Mouse (Mus musculus) E14TG2a.4 (cell line): ENCODE results near the gene Crygb.

Experiments
- H3K27me3 ChIP-seq: 2 replicates; pipeline ENCODE4 v1.6.1; 2014; ENCODE audit warnings: low read length, control low read depth; ENCODE audit not compliant: insufficient read depth
- H3K36me3 ChIP-seq: 2 replicates; pipeline ENCODE4 v1.6.1; 2014; ENCODE audit warnings: low read length, control low read depth; ENCODE audit not compliant: insufficient read depth
- H3K4me1 ChIP-seq: replicated peaks from 2 replicates; pipeline ENCODE4 v1.6.1; 2014; ENCODE audit warnings: low read depth, low read length, control low read depth
- H3K4me3 ChIP-seq: replicated peaks from 2 replicates; pipeline ENCODE4 v1.5.1; 2014; ENCODE audit warnings: mild to moderate bottlenecking, low read length
- H3K9me3 ChIP-seq: 2 replicates; pipeline ENCODE4 v1.6.1; 2014; ENCODE audit warnings: low read length, control low read depth
- CTCF ChIP-seq: conservative IDR thresholded peaks from 2 replicates; pipeline ENCODE4 v1.5.1; 2014; ENCODE audit warnings: low read length
- NANOG ChIP-seq: IDR thresholded peaks from 2 replicates; pipeline ENCODE4 v1.6.1; 2014; ENCODE audit warnings: borderline replicate concordance, low read length, mixed read lengths
- POU5F1 ChIP-seq: IDR thresholded peaks from 2 replicates; pipeline ENCODE4 v1.6.1; 2014; ENCODE audit warnings: low read length, borderline replicate concordance

Gene Crygb

DNA sequence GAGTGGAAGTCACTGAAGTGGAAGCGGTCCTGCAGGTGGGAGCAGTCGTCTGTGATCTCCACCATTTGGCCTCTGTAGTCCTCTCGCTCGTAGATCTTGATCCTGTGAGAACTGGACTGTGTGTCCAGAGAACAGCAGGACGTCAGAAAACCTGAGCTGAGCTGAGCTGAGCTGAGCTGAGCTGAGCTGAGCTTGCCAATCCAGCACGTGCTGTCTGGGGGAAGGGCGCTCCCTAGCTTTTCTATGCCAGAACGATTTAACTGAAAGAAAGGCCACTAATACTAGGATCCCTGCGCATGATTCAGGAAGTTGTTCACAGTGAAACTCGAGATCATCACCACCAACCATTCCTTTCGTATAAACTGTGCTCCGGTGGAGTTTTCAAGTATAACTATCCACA, 33.3 kb downstream of the Crygb start:
- H3K36me3 ChIP-seq = no peaks in the 10 kb centered on the region
- TF ChIP-seq NANOG (no peak), CTCF (no peak), POU5F1 (no peak)
- no peak overlapping the region for H3K4me3 ChIP-seq
- peaks cover 12% of the 10 kb centered on the region for H3K27me3 ChIP-seq
- H3K9me3 ChIP-seq = no peaks in the 10 kb centered on the region
- peaks cover 29% of the 10 kb centered on the region for H3K4me1 ChIP-seq

DNA sequence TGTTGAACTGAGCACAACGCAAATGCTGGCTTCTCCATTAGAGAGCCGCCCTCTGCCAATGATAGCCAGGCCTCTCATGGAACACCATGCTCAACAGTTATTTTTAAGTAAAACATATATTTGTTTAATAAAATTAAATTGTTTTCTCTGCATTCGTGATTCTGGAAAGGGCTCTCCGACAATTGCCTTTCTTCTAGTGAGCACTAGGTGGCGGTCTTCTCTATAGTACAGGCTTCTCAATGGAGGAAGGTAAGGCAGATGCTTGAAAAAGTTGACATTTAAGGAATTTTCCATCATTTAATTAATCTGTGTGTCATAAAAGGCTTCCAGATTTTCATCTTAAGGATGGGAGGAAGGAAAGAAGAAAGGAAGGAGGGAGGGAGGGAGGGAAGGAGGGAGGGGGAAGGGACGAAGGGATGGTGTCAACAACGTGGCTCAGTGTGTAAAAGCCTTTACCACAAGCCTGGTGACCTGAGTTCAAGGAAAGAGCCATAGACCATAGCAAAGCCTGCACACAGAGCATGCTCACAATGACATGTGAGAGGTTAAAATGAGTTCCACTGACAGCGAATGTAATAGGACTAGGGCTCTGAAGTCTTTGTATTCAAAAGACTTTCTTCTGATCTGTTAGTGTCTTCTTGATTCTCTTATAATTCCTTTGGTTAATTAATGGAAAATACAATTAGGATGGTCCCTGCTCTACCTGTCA, 35.5 kb downstream of the Crygb start:
- TF ChIP-seq CTCF (peak; percentile 90), POU5F1 (no peak)
- no peak overlapping the region for H3K4me3 ChIP-seq
- peaks cover 15% of the 10 kb centered on the region for H3K4me1 ChIP-seq
- H3K36me3 ChIP-seq = no peaks in the 10 kb centered on the region
- H3K9me3 ChIP-seq = no peaks in the 10 kb centered on the region
- H3K27me3 ChIP-seq = peaks cover 12% of the 10 kb centered on the region

DNA sequence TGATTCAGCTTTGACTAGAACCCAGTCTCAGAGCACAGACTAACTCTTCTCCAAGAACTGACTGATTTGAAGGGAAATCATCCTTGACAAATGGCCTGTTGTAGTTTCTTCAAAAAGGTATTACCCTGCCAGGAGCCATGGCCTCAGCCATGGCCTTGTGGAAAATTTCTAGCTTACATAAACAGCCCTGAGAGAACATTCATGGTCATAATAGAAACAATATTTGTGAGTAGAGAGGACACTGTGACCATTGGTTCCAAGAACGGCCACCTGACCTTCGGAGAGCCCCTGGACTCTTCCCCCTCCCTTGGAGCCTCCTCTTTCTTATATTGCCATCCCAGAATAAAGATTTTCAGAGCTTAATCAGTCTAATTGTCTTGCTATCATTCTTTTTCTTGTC, 38.7 kb downstream of the Crygb start:
- H3K4me3 ChIP-seq = no peak overlapping the region
- H3K9me3 ChIP-seq = no peaks in the 10 kb centered on the region; the same call in 1 of the 2 replicates
- peaks cover 28% of the 10 kb centered on the region for H3K4me1 ChIP-seq
- no peak for TF ChIP-seq CTCF
- TF ChIP-seq POU5F1 = no peak
- TF ChIP-seq NANOG = no peak
- H3K27me3 ChIP-seq = no peaks in the 10 kb centered on the region; the same call in 1 of the 2 replicates
- H3K36me3 ChIP-seq = no peaks in the 10 kb centered on the region

DNA sequence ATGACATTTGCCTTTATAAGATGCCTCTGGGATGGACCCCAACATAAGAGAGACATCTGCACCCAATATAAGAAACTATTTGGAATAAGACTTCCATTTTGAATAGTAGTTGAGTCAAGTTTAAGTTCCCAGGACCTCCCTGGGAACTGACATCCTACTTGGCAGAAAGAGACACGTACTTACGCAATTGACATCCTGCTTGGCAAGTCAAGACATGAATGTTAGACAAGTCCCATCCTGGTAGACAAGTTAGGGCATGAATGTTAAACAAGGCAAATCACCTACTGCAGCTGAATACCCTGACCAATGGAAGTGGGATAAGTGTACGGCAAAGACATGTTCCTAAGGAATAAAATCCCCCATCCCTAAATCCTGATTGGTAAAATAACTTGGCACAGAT, 40.3 kb downstream of the Crygb start:
- Histone ChIP-seq H3K36me3 (no peaks in the 10 kb centered on the region), H3K4me3 (no peak overlapping the region), H3K4me1 (peaks cover 40% of the 10 kb centered on the region), H3K9me3 (peaks cover 5% of the 10 kb centered on the region; the same call in 1 of the 2 replicates), H3K27me3 (no peaks in the 10 kb centered on the region)
- no peak for TF ChIP-seq NANOG
- no peak for TF ChIP-seq CTCF
- TF ChIP-seq POU5F1 = no peak

GRCm38 (mm10) chr1:65040806-65041205, 41.3 kb downstream of the Crygb start:
- H3K4me1 ChIP-seq = peaks cover 40% of the 10 kb centered on the region
- H3K27me3 ChIP-seq = no peaks in the 10 kb centered on the region
- H3K36me3 ChIP-seq = no peaks in the 10 kb centered on the region
- no peak overlapping the region for H3K4me3 ChIP-seq
- TF ChIP-seq CTCF (no peak), POU5F1 (peak; percentile 85), NANOG (peak; percentile 59; the same call in 1 of the 2 replicates)
- peaks cover 5% of the 10 kb centered on the region; the same call in 1 of the 2 replicates for H3K9me3 ChIP-seq

DNA sequence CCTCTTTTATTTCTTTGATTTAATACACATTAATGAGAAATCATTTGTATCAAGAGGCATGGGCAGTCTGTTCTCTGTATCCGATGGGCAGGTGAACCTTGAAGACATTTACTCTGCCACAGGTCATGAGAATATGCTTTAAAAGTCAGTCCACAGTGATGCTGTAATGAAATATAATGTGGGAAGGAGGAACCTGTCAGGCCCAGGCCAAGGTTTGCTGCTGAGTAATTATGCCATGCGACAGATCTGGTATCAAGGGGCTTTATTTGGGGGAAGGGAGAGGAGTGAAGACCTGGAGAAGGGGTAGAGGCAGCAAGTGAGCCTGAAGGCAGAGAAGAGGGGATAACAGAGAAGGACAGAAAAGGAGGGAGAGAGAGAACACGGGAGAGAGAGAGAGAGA, 42.4 kb downstream of the Crygb start:
- TF ChIP-seq NANOG (no peak), CTCF (no peak), POU5F1 (no peak)
- H3K4me1 ChIP-seq = peaks cover 40% of the 10 kb centered on the region
- no peak overlapping the region for H3K4me3 ChIP-seq
- peaks cover 5% of the 10 kb centered on the region; the same call in 1 of the 2 replicates for H3K9me3 ChIP-seq
- no peaks in the 10 kb centered on the region for H3K36me3 ChIP-seq
- H3K27me3 ChIP-seq = no peaks in the 10 kb centered on the region

GRCm38 (mm10) chr1:65037542-65037941, 44.5 kb downstream of the Crygb start:
- no peaks in the 10 kb centered on the region for H3K36me3 ChIP-seq
- no peak overlapping the region for H3K4me3 ChIP-seq
- H3K9me3 ChIP-seq = peaks cover 5% of the 10 kb centered on the region; the same call in 1 of the 2 replicates
- TF ChIP-seq NANOG (peak; percentile 82), CTCF (no peak), POU5F1 (no peak)
- no peaks in the 10 kb centered on the region for H3K27me3 ChIP-seq
- peaks cover 40% of the 10 kb centered on the region for H3K4me1 ChIP-seq

DNA sequence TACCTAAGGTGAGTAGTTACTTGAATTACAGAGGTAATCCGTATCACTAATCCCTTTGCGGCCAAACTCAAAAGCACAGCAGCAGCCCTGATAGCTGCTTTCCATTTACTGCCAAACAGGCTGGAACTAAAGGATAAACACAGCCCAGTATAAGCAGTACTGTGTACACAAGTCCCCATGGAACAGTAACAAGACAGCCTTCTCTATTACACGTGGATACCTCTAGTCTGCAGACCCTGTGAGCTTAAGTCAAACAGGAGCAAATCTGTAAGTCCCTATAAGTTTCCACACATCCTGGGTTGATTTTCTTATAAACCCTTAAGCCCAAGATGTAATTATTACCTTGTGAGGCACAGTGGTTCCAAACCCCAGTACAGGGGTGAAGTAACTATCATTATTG, 46.6 kb downstream of the Crygb start:
- peaks cover 31% of the 10 kb centered on the region for H3K4me1 ChIP-seq
- peaks cover 5% of the 10 kb centered on the region; the same call in 1 of the 2 replicates for H3K9me3 ChIP-seq
- no peak overlapping the region for H3K4me3 ChIP-seq
- no peak for TF ChIP-seq CTCF
- TF ChIP-seq NANOG = no peak
- no peaks in the 10 kb centered on the region for H3K36me3 ChIP-seq
- no peaks in the 10 kb centered on the region for H3K27me3 ChIP-seq

- H3K27me3 ChIP-seq = no peaks in the 10 kb centered on the region
- no peaks in the 10 kb centered on the region for H3K36me3 ChIP-seq
- TF ChIP-seq POU5F1 (no peak), CTCF (no peak)
- H3K9me3 ChIP-seq = no peaks in the 10 kb centered on the region
- peaks cover 4% of the 10 kb centered on the region for H3K4me1 ChIP-seq
- H3K4me3 ChIP-seq = no peak within 1 kb of the TSS
Measured at GRCm38 (mm10) chr1:65032641-65033040, 49.4 kb downstream of the Crygb start, which contains the start of gene Akr1cl. Akr1cl (minus strand) TSS chr1:65032759.
